Mouse (Mus musculus): Measurements from ENCODE around the gene Olfr1272. TPM values are rescaled to one million over a fixed set of nuclear protein-coding genes. Genes with fewer than 3 reads are reported as not detected.
"Not testable (repeated sequence)": the region's sequence is repeated elsewhere in the genome, so short reads cannot be mapped to it uniquely, and the experiment has no call there.

Olfr1272 gene
- not detected in 2 replicates for polyA plus RNA-seq (2016; fragmentation: Nextera tagmentation; extraction: Ambion mirVana)

- no peaks in the 10 kb centered on the region for H3K4me1 ChIP-seq
- ATAC-seq (ENCODE audit: low FRiP score), result no peak
- no peak within 1 kb of the TSS for H3K4me2 ChIP-seq (replicated peaks)
- H3K9ac ChIP-seq, result no peak within 1 kb of the TSS
- H3K9me3 ChIP-seq (replicated peaks), result no peaks in the 10 kb centered on the region
- H3K4me3 ChIP-seq, result no peak within 1 kb of the TSS
- no peaks in the 10 kb centered on the region for H3K27me3 ChIP-seq
- H3K36me3 ChIP-seq, result no peaks in the 10 kb centered on the region
- 77% methylated on average over 6 of the region's 6 CpGs for WGBS
- no peak within 1 kb of the TSS for H3K27ac ChIP-seq
These were observed at the start of gene Olfr1272 for GRCm38 (mm10) chr2:90292741-90293140. Olfr1272 (minus strand) TSS chr2:90292841.

DNA sequence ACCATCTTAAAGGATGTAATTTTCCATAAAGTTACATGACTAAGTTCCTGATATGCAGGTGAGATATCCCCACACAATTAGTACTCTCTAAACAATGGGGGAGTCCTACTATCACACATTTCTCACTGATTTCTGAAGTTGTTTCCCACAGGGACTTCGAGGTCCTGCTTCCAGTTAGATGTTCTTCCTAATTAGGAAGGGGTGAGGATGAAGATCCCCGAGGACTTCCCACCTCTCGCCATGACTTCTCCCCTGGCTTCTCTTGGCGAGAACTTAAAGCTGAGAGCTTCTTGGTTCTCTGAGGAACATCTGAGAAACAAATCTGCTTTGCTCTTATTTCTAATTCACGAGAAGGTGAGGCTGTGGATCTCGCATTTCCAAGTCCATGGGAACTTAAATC, 29.3 kb upstream of the Olfr1272 start, which contains the start of gene Gm13769:
Gene Gm13769 (plus strand): TSS at position 301 of the 400 bp plus-strand sequence.
- not testable (repeated sequence) for H3K9me3 ChIP-seq (replicated peaks); H3K27ac ChIP-seq; H3K4me3 ChIP-seq; H3K36me3 ChIP-seq; H3K4me2 ChIP-seq (replicated peaks); H3K4me1 ChIP-seq; H3K9ac ChIP-seq; H3K27me3 ChIP-seq; ATAC-seq (ENCODE audit: low FRiP score)
- WGBS, result no CpG with 5 or more reads among the region's 6 CpGs

DNA sequence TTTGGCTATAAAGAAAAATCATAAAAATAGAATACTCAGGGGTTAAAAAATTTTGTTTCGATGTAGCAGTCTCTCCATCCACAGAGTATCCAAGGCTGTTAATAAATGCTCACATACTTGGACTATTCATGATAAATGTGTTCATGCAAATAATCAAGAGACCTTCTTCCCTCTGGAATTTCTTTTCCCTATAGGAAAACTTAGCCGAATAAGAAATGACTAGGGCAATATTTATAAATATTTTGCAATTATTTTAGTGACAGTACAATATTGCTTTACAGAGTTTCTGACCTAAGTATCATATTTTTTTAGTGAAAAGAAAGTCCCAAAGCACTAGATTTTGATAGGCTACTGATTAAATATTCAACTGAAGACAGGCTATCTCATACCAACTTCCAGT, 21.7 kb downstream of the Olfr1272 start, which contains the start of gene Olfr1271:
Gene Olfr1271 (minus strand): TSS at position 101 of the 400 bp plus-strand sequence.
- Histone ChIP-seq H3K4me1 (no peaks in the 10 kb centered on the region), H3K4me3 (no peak within 1 kb of the TSS), H3K9me3 (replicated peaks) (no peaks in the 10 kb centered on the region), H3K27ac (no peak within 1 kb of the TSS), H3K4me2 (replicated peaks) (no peak within 1 kb of the TSS), H3K36me3 (no peaks in the 10 kb centered on the region), H3K27me3 (no peaks in the 10 kb centered on the region), H3K9ac (no peak within 1 kb of the TSS)
- no peak for ATAC-seq (ENCODE audit: low FRiP score)
- 91% methylated on average over 2 of the region's 2 CpGs for WGBS

- WGBS, result 96% methylated on average over 4 of the region's 4 CpGs
- H3K9ac ChIP-seq, result no peak within 1 kb of the TSS
- H3K27ac ChIP-seq, result no peak within 1 kb of the TSS
- no peak within 1 kb of the TSS for H3K4me2 ChIP-seq (replicated peaks)
- no peaks in the 10 kb centered on the region for H3K36me3 ChIP-seq
- H3K27me3 ChIP-seq, result no peaks in the 10 kb centered on the region
- no peak within 1 kb of the TSS for H3K4me3 ChIP-seq
- H3K9me3 ChIP-seq (replicated peaks), result no peaks in the 10 kb centered on the region
- ATAC-seq (ENCODE audit: low FRiP score), result no peak
- H3K4me1 ChIP-seq, result no peaks in the 10 kb centered on the region
These were observed 35.1 kb downstream of the Olfr1272 start, which contains the start of gene Olfr142 for GRCm38 (mm10) chr2:90257492-90257891. Olfr142 (minus strand) TSS chr2:90257592.

Other genes with a start within 250 kb of the Olfr1272 start
- gene Olfr140, start 229.2 kb downstream of the Olfr1272 start, polyA plus RNA-seq (2016; fragmentation: Nextera tagmentation; extraction: Ambion mirVana), result not detected in 2 replicates
- gene Olfr1269, start 171.4 kb downstream of the Olfr1272 start, polyA plus RNA-seq (2016; fragmentation: Nextera tagmentation; extraction: Ambion mirVana), result not detected in 2 replicates
- not detected in 2 replicates for gene Olfr32, start 150.5 kb downstream of the Olfr1272 start, polyA plus RNA-seq (2016; fragmentation: Nextera tagmentation; extraction: Ambion mirVana)
- gene Olfr1270, start 139.8 kb downstream of the Olfr1272 start, polyA plus RNA-seq (2016; fragmentation: Nextera tagmentation; extraction: Ambion mirVana), result not detected in 2 replicates
- gene Olfr1506, start 68.3 kb downstream of the Olfr1272 start, polyA plus RNA-seq (2016; fragmentation: Nextera tagmentation; extraction: Ambion mirVana), result not detected in 2 replicates
- gene Olfr142, start 35.2 kb downstream of the Olfr1272 start, polyA plus RNA-seq (2016; fragmentation: Nextera tagmentation; extraction: Ambion mirVana), result not detected in 2 replicates
- not detected in 2 replicates for gene Olfr1271, start 21.8 kb downstream of the Olfr1272 start, polyA plus RNA-seq (2016; fragmentation: Nextera tagmentation; extraction: Ambion mirVana)
- gene Gm13769, start 29.4 kb upstream of the Olfr1272 start, polyA plus RNA-seq (2016; fragmentation: Nextera tagmentation; extraction: Ambion mirVana), result 0.09 TPM in 1 of 2 replicates, not detected in the other
- not detected in 2 replicates for gene Olfr1274-ps, start 105.8 kb upstream of the Olfr1272 start, polyA plus RNA-seq (2016; fragmentation: Nextera tagmentation; extraction: Ambion mirVana)

All from hindbrain, embryonic 12.5 days (tissue).